Mouse (Mus musculus) CH12.LX (cell line): ENCODE results near the gene Luzp1. TPM values are rescaled to one million over a fixed set of nuclear protein-coding genes. Genes with fewer than 3 reads are reported as not detected.

Experiments used
- DNase-seq: peaks from one replicate; pipeline ENCODE4 v3.0.0-alpha.2; 2013; ENCODE audit errors: extremely low read depth
- H3K27ac ChIP-seq: 2 replicates; pipeline ENCODE4 v1.5.1; 2012; ENCODE audit warnings: low read depth, mild to moderate bottlenecking, control low read depth, moderate library complexity; ENCODE audit not compliant: insufficient read depth
- H3K27me3 ChIP-seq: replicated peaks from 2 replicates; pipeline ENCODE3; 2012; ENCODE audit warnings: inconsistent platforms
- H3K36me3 ChIP-seq, 2 experiments: replicated peaks in 1 of 2; 2 replicates each; pipeline versions ENCODE3 to v1.6.1; 2012; ENCODE audit warnings: inconsistent platforms in 1 of 2, low read length in 1 of 2, mild to moderate bottlenecking in 1 of 2, mixed read lengths in 1 of 2, moderate library complexity in 1 of 2; ENCODE audit not compliant: control insufficient read depth in 1 of 2, insufficient read depth in 1 of 2
- H3K4me1 ChIP-seq, 2 experiments: 2 replicates each; pipeline ENCODE4 v1.6.1; 2012; ENCODE audit warnings: inconsistent platforms in 1 of 2, moderate library complexity in 1 of 2; ENCODE audit not compliant: insufficient read depth in 2 of 2, control insufficient read depth in 1 of 2
- H3K4me2 ChIP-seq: 2 replicates; pipeline ENCODE4 v1.6.1; 2012; ENCODE audit warnings: low read depth, mild to moderate bottlenecking, control low read depth; ENCODE audit not compliant: poor library complexity, insufficient read depth, severe bottlenecking
- H3K4me3 ChIP-seq, 3 experiments: fragments of 150-350 bp in 1 of 3; sonication (generic) in 1 of 3; replicated peaks in 1 of 3; 2 replicates each; pipeline versions ENCODE3 to v1.5.1; 2011 to 2012; ENCODE audit warnings: low read depth in 2 of 3, low read length in 2 of 3, mild to moderate bottlenecking in 2 of 3, moderate library complexity in 2 of 3, control low read depth in 1 of 3, improper control_type of control experiment in 1 of 3, inconsistent platforms in 1 of 3, mixed read lengths in 1 of 3; ENCODE audit not compliant: poor library complexity in 1 of 3
- H3K79me2 ChIP-seq: replicated peaks from 2 replicates; pipeline ENCODE4 v1.6.1; 2012; ENCODE audit warnings: mild to moderate bottlenecking, moderate library complexity; ENCODE audit not compliant: control insufficient read depth, poor library complexity, insufficient read depth, severe bottlenecking; ENCODE audit errors: extremely low read depth
- H3K9ac ChIP-seq: 2 replicates; pipeline ENCODE4 v1.6.1; 2012; ENCODE audit warnings: low read depth, mild to moderate bottlenecking, control low read depth, moderate library complexity; ENCODE audit not compliant: insufficient read depth
- H3K9me3 ChIP-seq: replicated peaks from 2 replicates; pipeline ENCODE3; 2012; ENCODE audit warnings: low read length, inconsistent platforms, mixed read lengths
- CTCF ChIP-seq, 2 experiments: IDR thresholded peaks in 1 of 2; conservative IDR thresholded peaks in 1 of 2; 2 replicates each; pipeline ENCODE4 v1.5.1; 2011 to 2012; ENCODE audit warnings: low read depth in 2 of 2, low read length in 2 of 2, improper control_type of control experiment in 1 of 2, inconsistent platforms in 1 of 2, mild to moderate bottlenecking in 1 of 2, moderate library complexity in 1 of 2
- E2F4 ChIP-seq: IDR thresholded peaks from 2 replicates; pipeline ENCODE4 v1.6.1; 2011; ENCODE audit warnings: low read depth, low read length, improper control_type of control experiment; ENCODE audit not compliant: insufficient replicate concordance
- ELF1 ChIP-seq: IDR thresholded peaks from 2 replicates; pipeline ENCODE4 v1.6.1; 2014; ENCODE audit warnings: low read depth, mild to moderate bottlenecking, inconsistent platforms, low read length, improper control_type of control experiment
- ETS1 ChIP-seq: conservative IDR thresholded peaks from 2 replicates; pipeline ENCODE4 v1.6.1; 2012; ENCODE audit warnings: low read depth, mild to moderate bottlenecking, inconsistent platforms, low read length, improper control_type of control experiment, moderate library complexity
- HCFC1 ChIP-seq: IDR thresholded peaks from 2 replicates; pipeline ENCODE4 v1.6.1; 2012; ENCODE audit warnings: low read depth, mild to moderate bottlenecking, inconsistent platforms, low read length, improper control_type of control experiment
- JUN ChIP-seq: IDR thresholded peaks from 2 replicates; pipeline ENCODE4 v1.6.1; 2011; ENCODE audit warnings: low read depth, mild to moderate bottlenecking, low read length, improper control_type of control experiment, moderate library complexity; ENCODE audit not compliant: insufficient read depth
- JUND ChIP-seq: conservative IDR thresholded peaks from 2 replicates; pipeline ENCODE4 v1.6.1; 2011; ENCODE audit warnings: low read depth, low read length, improper control_type of control experiment
- MAX ChIP-seq: IDR thresholded peaks from 2 replicates; pipeline ENCODE4 v1.6.1; 2011; ENCODE audit warnings: low read length, improper control_type of control experiment
- MAZ ChIP-seq: IDR thresholded peaks from 2 replicates; pipeline ENCODE4 v1.6.1; 2012; ENCODE audit warnings: low read depth, mild to moderate bottlenecking, inconsistent platforms, low read length, improper control_type of control experiment, moderate library complexity
- MEF2A ChIP-seq: IDR thresholded peaks from 2 replicates; pipeline ENCODE4 v1.6.1; 2014; ENCODE audit warnings: low read depth, mild to moderate bottlenecking, inconsistent platforms, low read length, improper control_type of control experiment, borderline replicate concordance
- MYC ChIP-seq: IDR thresholded peaks from 2 replicates; pipeline ENCODE4 v1.6.1; 2011; ENCODE audit warnings: low read depth, mild to moderate bottlenecking, improper control_type of control experiment, low read length
- NELFE ChIP-seq: IDR thresholded peaks from 2 replicates; pipeline ENCODE4 v1.6.1; 2011; ENCODE audit warnings: low read depth, low read length, improper control_type of control experiment
- POLR2AphosphoS2 ChIP-seq: IDR thresholded peaks from 2 replicates; pipeline ENCODE4 v1.6.1; 2011; ENCODE audit warnings: low read depth, low read length, improper control_type of control experiment
- RAD21 ChIP-seq: IDR thresholded peaks from 2 replicates; pipeline ENCODE4 v1.6.1; 2011; ENCODE audit warnings: low read depth, mild to moderate bottlenecking, low read length, improper control_type of control experiment, moderate library complexity
- RCOR1 ChIP-seq: conservative IDR thresholded peaks from 2 replicates; pipeline ENCODE4 v1.6.1; 2012; ENCODE audit warnings: low read depth, mild to moderate bottlenecking, inconsistent platforms, low read length, improper control_type of control experiment
- SIN3A ChIP-seq: IDR thresholded peaks from 2 replicates; pipeline ENCODE4 v1.6.1; 2012; ENCODE audit warnings: low read length, improper control_type of control experiment, inconsistent platforms
- UBTF ChIP-seq: IDR thresholded peaks from 2 replicates; pipeline ENCODE4 v1.6.1; 2012; ENCODE audit warnings: low read depth, mild to moderate bottlenecking, inconsistent platforms, low read length, improper control_type of control experiment, moderate library complexity
- USF1 ChIP-seq: IDR thresholded peaks from 2 replicates; pipeline ENCODE4 v1.6.1; 2014; ENCODE audit warnings: low read depth, mild to moderate bottlenecking, inconsistent platforms, low read length, improper control_type of control experiment
- USF2 ChIP-seq: conservative IDR thresholded peaks from 2 replicates; pipeline ENCODE4 v1.6.1; 2011; ENCODE audit warnings: low read depth, low read length, improper control_type of control experiment
- ZC3H11A ChIP-seq: IDR thresholded peaks from 2 replicates; pipeline ENCODE4 v1.6.1; 2012; ENCODE audit warnings: low read depth, mild to moderate bottlenecking, inconsistent platforms, low read length, improper control_type of control experiment
- ZKSCAN1 ChIP-seq: IDR thresholded peaks from 2 replicates; pipeline ENCODE4 v1.6.1; 2012; ENCODE audit warnings: low read depth, inconsistent platforms, low read length, improper control_type of control experiment, borderline replicate concordance
- ZMIZ1 ChIP-seq: IDR thresholded peaks from 2 replicates; pipeline ENCODE4 v1.6.1; 2012; ENCODE audit warnings: low read depth, mild to moderate bottlenecking, inconsistent platforms, low read length, improper control_type of control experiment
- ZNF384 ChIP-seq: IDR thresholded peaks from 2 replicates; pipeline ENCODE4 v1.6.1; 2012; ENCODE audit warnings: low read depth, low read length, improper control_type of control experiment, inconsistent platforms
- dilution Hi-C: fragments of 300-500 bp; cut with MboI; formaldehyde crosslinking; loops from 2 replicates; pipeline ENCODE4 v1.14.3; 2020; ENCODE audit warnings: low sequenced_read_pairs; ENCODE audit not compliant: extremely low pct_unique_long_range_greater_than_20kb, extremely low pct_ligation_motif_present
- in situ Hi-C: fragments of 300-500 bp; cut with MboI; formaldehyde crosslinking; loops from 3 replicates; pipeline ENCODE4 v1.14.3; 2019; ENCODE audit warnings: low sequenced_read_pairs, low pct_ligation_motif_present, low pct_unique_long_range_greater_than_20kb, mixed read lengths
- polyA plus RNA-seq: library from polyadenylated mRNA; unstranded; fragments of >175 nt; gene quantifications from 2 replicates; pipeline ENCODE4 v1.2.1, GENCODE M21; 2012; ENCODE audit warnings: low read depth; ENCODE audit not compliant: insufficient read length
- total RNA-seq, 2 experiments: library from RNA; depleted of rRNA; stranded (reverse); fragments of 300-350 nt in 1 of 2; fragments of >200 nt in 1 of 2; gene quantifications; 2 replicates each; pipeline ENCODE4 v1.2.3; 2012 to 2014

Luzp1 gene
- total and polyA plus RNA-seq, 3 experiments = 5.0 to 7.0 (median 6.1) TPM

- in situ Hi-C loops = no loop called here
- no peaks in the 10 kb centered on the region for H3K27me3 ChIP-seq
- H3K9ac ChIP-seq = no peak overlapping the region
- H3K4me1 ChIP-seq = no peaks in the 10 kb centered on the region
- TF ChIP-seq HCFC1 (no peak), RAD21 (no peak), NELFE (no peak), ZNF384 (no peak), SIN3A (no peak), MAX (no peak), POLR2AphosphoS2 (no peak), USF2 (no peak), USF1 (no peak)
- no peak for DNase-seq
- no peaks in the 10 kb centered on the region; the same call in 1 of the 2 replicates for H3K79me2 ChIP-seq
- no peaks in the 10 kb centered on the region for H3K9me3 ChIP-seq
- no peak overlapping the region for H3K4me3 ChIP-seq
- peaks cover 37 to 97% of the 10 kb centered on the region in 2 experiments for H3K36me3 ChIP-seq
- dilution Hi-C loops = no loop called here
- H3K4me2 ChIP-seq = no peak overlapping the region
- H3K27ac ChIP-seq = no peak overlapping the region
Observed at GRCm38 (mm10) chr4:136560270-136560991, 90.9 kb downstream of the Luzp1 start.

GRCm38 (mm10) chr4:136562755-136563154, 93.2 kb downstream of the Luzp1 start:
- no peak for DNase-seq
- dilution Hi-C loops = no loop called here
- Histone ChIP-seq H3K36me3 (peaks cover 32 to 96% of the 10 kb centered on the region in 2 experiments), H3K4me1 (no peaks in the 10 kb centered on the region), H3K27ac (no peak overlapping the region), H3K27me3 (no peaks in the 10 kb centered on the region), H3K4me3 (no peak overlapping the region), H3K79me2 (no peaks in the 10 kb centered on the region; the same call in 1 of the 2 replicates), H3K9me3 (no peaks in the 10 kb centered on the region), H3K4me2 (no peak overlapping the region), H3K9ac (no peak overlapping the region)
- TF ChIP-seq ZKSCAN1 (no peak), HCFC1 (no peak), MAZ (no peak), CTCF (conservative IDR thresholded peaks at IDR 0.05 in 1 of 2, IDR thresholded peaks at IDR 0.05 in 1 of 2; ENCODE audit: low read depth in 2 of 2, low read length in 2 of 2) (no peak), ZNF384 (no peak), JUND (no peak), JUN (no peak), UBTF (no peak), RCOR1 (no peak), RAD21 (no peak), ETS1 (no peak), ZMIZ1 (no peak), ELF1 (no peak), MYC (no peak), ZC3H11A (no peak), MEF2A (no peak), NELFE (no peak), E2F4 (no peak)
- in situ Hi-C loops = no loop called here
